Mouse (Mus musculus) stomach, embryonic 14.5 days (tissue): ENCODE data around the gene Eaf1. TPM values are rescaled to one million over a fixed set of nuclear protein-coding genes. Genes with fewer than 3 reads are reported as not detected.
A peak's percentile ranks its signal among the peaks of the same experiment; 100 is the strongest.

Experiments used
- ATAC-seq: fragments of 200-750 bp; cut with Nextera tagmentation; 2 replicates; pipeline ENCODE4 v1.8.0; 2017; ENCODE audit warnings: low read depth, moderate TSS enrichment; ENCODE audit not compliant: insufficient number of reproducible peaks, insufficient read depth, low FRiP score
- H3K27ac ChIP-seq: fragments of 300-500 bp; sonication (generic); 2 replicates; pipeline ENCODE4 v1.5.1; 2014; ENCODE audit warnings: mild to moderate bottlenecking, low read length, moderate library complexity, mixed read lengths
- H3K27me3 ChIP-seq: fragments of 300-500 bp; sonication (generic); 2 replicates; pipeline ENCODE4 v1.6.1; 2014; ENCODE audit warnings: low read length, control low read depth, mixed read lengths; ENCODE audit not compliant: control insufficient read depth, insufficient read depth
- H3K36me3 ChIP-seq: fragments of 300-500 bp; sonication (generic); 2 replicates; pipeline ENCODE4 v1.6.1; 2014; ENCODE audit warnings: mild to moderate bottlenecking, control low read depth, low read length, moderate library complexity, mixed read lengths; ENCODE audit not compliant: control insufficient read depth, insufficient read depth
- H3K4me1 ChIP-seq: fragments of 300-500 bp; sonication (generic); 2 replicates; pipeline ENCODE4 v1.6.1; 2014; ENCODE audit warnings: low read length, control low read depth, mixed read lengths; ENCODE audit not compliant: control insufficient read depth, insufficient read depth
- H3K4me2 ChIP-seq: fragments of 300-500 bp; sonication (generic); replicated peaks from 2 replicates; pipeline ENCODE4 v1.6.1; 2014; ENCODE audit warnings: low read depth, low read length, control low read depth
- H3K4me3 ChIP-seq: fragments of 300-500 bp; sonication (generic); 2 replicates; pipeline ENCODE4 v1.5.1; 2014; ENCODE audit warnings: low read depth, low read length, control low read depth
- H3K9ac ChIP-seq: fragments of 300-500 bp; sonication (generic); replicated peaks from 2 replicates; pipeline ENCODE4 v1.6.1; 2014; ENCODE audit warnings: low read depth, mild to moderate bottlenecking, control low read depth, low read length, moderate library complexity, mixed read lengths
- H3K9me3 ChIP-seq: fragments of 300-500 bp; sonication (generic); 2 replicates; pipeline ENCODE4 v1.6.1; 2016; ENCODE audit warnings: low read depth, low read length, control low read depth; ENCODE audit not compliant: control insufficient read depth
- WGBS: fragments of 180-500 bp; shearing (Covaris S2); extraction: QIAGEN DNeasy Blood & Tissue Kit; methylation state at CpG from one replicate; pipeline ENCODE4 v1.1.7; 2014; 5-methylcytosine and 5-hydroxymethylcytosine counted together
- polyA plus RNA-seq: library from polyadenylated mRNA; unstranded; fragments of >200 nt; fragmentation: Nextera tagmentation; extraction: Ambion mirVana; gene quantifications from 2 replicates; pipeline ENCODE4 v1.2.1, GENCODE M21; 2014

Gene Eaf1
- polyA plus RNA-seq, 1 experiment from 2014 or later, result 21.6 TPM

DNA sequence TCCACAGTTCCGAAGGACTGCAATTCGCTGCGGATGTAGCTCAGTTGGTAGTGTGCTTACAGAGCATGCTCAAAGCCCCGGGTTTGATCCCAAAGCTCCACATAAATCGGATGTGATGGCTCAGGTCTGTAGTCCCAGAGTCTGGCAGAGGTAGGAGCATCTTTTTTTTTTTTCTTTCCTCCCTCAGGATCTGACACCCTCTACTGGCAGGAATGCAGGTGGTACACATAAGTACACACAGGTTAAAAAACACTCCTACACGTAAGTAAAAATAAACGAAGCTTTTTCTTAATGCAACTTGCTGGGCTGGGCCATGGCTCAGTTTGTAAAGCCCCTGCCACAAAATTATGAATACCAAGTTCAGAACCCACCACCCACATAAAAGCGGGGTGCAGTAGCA lies 30.0 kb upstream of the Eaf1 start:
- 49% methylated on average over 8 of the region's 8 CpGs for WGBS

DNA sequence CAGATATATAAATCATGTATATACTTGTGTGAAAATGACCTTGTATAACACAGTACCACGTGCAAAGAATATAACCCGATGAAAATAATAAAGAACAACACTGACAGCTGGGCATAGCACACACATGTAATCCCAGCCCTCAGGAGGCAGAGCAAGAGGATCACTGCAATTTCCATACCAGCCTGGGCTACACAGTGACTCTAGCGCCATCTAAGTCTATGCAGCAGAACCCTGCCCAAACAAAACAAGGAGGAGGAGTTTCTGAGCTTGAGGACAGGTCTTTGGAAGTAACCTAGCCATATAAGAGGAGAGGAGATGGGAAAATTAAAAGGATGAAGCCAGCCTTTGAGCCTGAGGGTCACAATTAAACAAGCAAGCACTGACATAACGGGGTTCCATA lies 24.5 kb upstream of the Eaf1 start:
- Histone ChIP-seq H3K27ac (no peak overlapping the region), H3K4me2 (no peak overlapping the region), H3K36me3 (no peaks in the 10 kb centered on the region), H3K4me1 (no peaks in the 10 kb centered on the region), H3K27me3 (no peaks in the 10 kb centered on the region), H3K9ac (no peak overlapping the region), H3K9me3 (no peaks in the 10 kb centered on the region), H3K4me3 (no peak overlapping the region)
- 57% methylated on average over 4 of the region's 4 CpGs for WGBS
- ATAC-seq, result no peak

More for the DNA sequence above, 30.0 kb upstream of the Eaf1 start:
- Histone ChIP-seq H3K4me3 (no peak overlapping the region), H3K4me1 (peaks cover 3% of the 10 kb centered on the region; the same call in 1 of the 2 replicates), H3K9ac (no peak overlapping the region), H3K4me2 (no peak overlapping the region), H3K36me3 (no peaks in the 10 kb centered on the region), H3K9me3 (no peaks in the 10 kb centered on the region), H3K27ac (no peak overlapping the region), H3K27me3 (no peaks in the 10 kb centered on the region)
- ATAC-seq, result no peak

- H3K4me3 ChIP-seq, result no peak overlapping the region
- 9% methylated on average over 5 of the region's 5 CpGs for WGBS
- no peaks in the 10 kb centered on the region for H3K4me1 ChIP-seq
These were observed 21.6 kb upstream of the Eaf1 start for GRCm38 (mm10) chr14:31472451-31473061.

GRCm38 (mm10) chr14:31473297-31473696 lies 20.9 kb upstream of the Eaf1 start:
- ATAC-seq, result no peak
- Histone ChIP-seq H3K4me2 (no peak overlapping the region), H3K9me3 (no peaks in the 10 kb centered on the region), H3K4me1 (no peaks in the 10 kb centered on the region), H3K9ac (no peak overlapping the region), H3K36me3 (peaks cover 3% of the 10 kb centered on the region), H3K27ac (no peak overlapping the region), H3K27me3 (no peaks in the 10 kb centered on the region), H3K4me3 (no peak overlapping the region)
- 81% methylated on average over 2 of the region's 2 CpGs for WGBS

More at GRCm38 (mm10) chr14:31472451-31473061, 21.6 kb upstream of the Eaf1 start:
- Histone ChIP-seq H3K27ac (no peak overlapping the region), H3K4me2 (no peak overlapping the region), H3K9ac (no peak overlapping the region), H3K36me3 (no peaks in the 10 kb centered on the region), H3K9me3 (no peaks in the 10 kb centered on the region), H3K27me3 (no peaks in the 10 kb centered on the region)
- no peak for ATAC-seq

- H3K9me3 ChIP-seq, result no peaks in the 10 kb centered on the region
- 92% methylated on average over 5 of the region's 5 CpGs for WGBS
- H3K4me2 ChIP-seq, result no peak overlapping the region
- H3K4me3 ChIP-seq, result no peak overlapping the region
- no peak overlapping the region for H3K9ac ChIP-seq
- no peak for ATAC-seq
- no peak overlapping the region for H3K27ac ChIP-seq
- no peaks in the 10 kb centered on the region for H3K27me3 ChIP-seq
- peaks cover 84% of the 10 kb centered on the region for H3K36me3 ChIP-seq
- no peaks in the 10 kb centered on the region for H3K4me1 ChIP-seq
These were observed 11.8 kb upstream of the Eaf1 start for GRCm38 (mm10) chr14:31482417-31482816.

GRCm38 (mm10) chr14:31486465-31486864 lies 7.7 kb upstream of the Eaf1 start:
- no peak for ATAC-seq
- H3K36me3 ChIP-seq, result peaks cover 67% of the 10 kb centered on the region
- H3K4me1 ChIP-seq, result no peaks in the 10 kb centered on the region
- no peak overlapping the region for H3K4me3 ChIP-seq
- no peak overlapping the region for H3K27ac ChIP-seq
- H3K9ac ChIP-seq, result no peak overlapping the region
- WGBS, result 83% methylated on average over 4 of the region's 4 CpGs
- H3K4me2 ChIP-seq, result no peak overlapping the region
- H3K9me3 ChIP-seq, result no peaks in the 10 kb centered on the region
- no peaks in the 10 kb centered on the region for H3K27me3 ChIP-seq

DNA sequence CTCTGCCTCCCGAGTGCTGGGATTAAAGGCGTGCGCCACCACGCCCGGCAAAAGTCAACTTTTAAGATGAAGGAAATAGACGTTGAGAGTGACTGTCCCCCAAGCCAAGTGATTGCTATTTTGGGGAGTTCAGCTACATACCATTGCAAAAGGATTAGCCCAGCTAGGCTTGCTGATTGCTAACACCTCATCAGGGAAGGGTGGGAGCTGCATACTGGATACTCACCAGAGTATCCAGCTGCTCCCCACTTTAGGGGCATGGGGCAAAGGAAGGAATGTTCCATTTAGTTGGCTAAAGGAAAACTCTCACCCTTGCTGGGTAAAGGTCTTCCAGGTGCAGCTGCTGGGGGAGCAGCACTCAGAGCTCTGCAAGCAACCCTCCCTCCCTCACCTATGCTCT lies 6.1 kb upstream of the Eaf1 start:
- H3K36me3 ChIP-seq, result peaks cover 60% of the 10 kb centered on the region
- 94% methylated on average over 6 of the region's 6 CpGs for WGBS

DNA sequence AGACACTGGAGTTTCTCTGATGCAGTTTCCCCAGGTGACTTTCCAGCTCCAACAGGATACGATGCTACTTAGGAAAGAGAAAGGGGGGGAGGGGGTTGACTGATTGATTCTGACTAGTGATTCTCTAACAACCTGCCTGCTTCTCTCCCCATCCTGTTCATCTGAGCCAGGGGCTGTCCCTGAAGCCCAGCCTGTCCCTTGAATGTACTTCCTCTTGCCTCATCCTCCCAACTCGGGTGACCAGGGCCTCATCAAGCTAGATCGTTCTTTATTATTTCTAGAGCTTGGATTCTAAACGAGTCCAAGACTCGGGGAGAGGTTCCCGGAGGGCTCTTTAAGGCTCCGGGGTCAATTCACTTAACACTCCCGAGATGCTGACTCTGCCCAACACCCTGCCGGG lies 298 bp upstream of the Eaf1 start:
- Histone ChIP-seq H3K27ac (no peak overlapping the region), H3K4me3 (peak overlapping the region; percentile 77), H3K9ac (peak overlapping the region; percentile 89), H3K4me1 (peaks cover 11% of the 10 kb centered on the region), H3K4me2 (peak overlapping the region; percentile 81), H3K9me3 (no peaks in the 10 kb centered on the region), H3K27me3 (no peaks in the 10 kb centered on the region), H3K36me3 (peaks cover 25% of the 10 kb centered on the region)
- no peak for ATAC-seq
- 36% methylated on average over 9 of the region's 9 CpGs for WGBS

More for the DNA sequence above, 6.1 kb upstream of the Eaf1 start:
- Histone ChIP-seq H3K9ac (no peak overlapping the region), H3K4me2 (no peak overlapping the region), H3K9me3 (no peaks in the 10 kb centered on the region), H3K27ac (no peak overlapping the region), H3K27me3 (no peaks in the 10 kb centered on the region), H3K4me1 (no peaks in the 10 kb centered on the region), H3K4me3 (no peak overlapping the region)
- no peak for ATAC-seq

GRCm38 (mm10) chr14:31494975-31495455 lies 816 bp downstream of the Eaf1 start, which contains the start of gene Mettl6:
Gene Mettl6 (minus strand): TSS chr14:31495040.
- H3K36me3 ChIP-seq, result peaks cover 20% of the 10 kb centered on the region
- H3K27me3 ChIP-seq, result no peaks in the 10 kb centered on the region
- WGBS, result under 1% methylated on average over 49 of the region's 49 CpGs
- peak within 1 kb of the TSS; percentile 89 for H3K9ac ChIP-seq
- H3K4me2 ChIP-seq, result peak within 1 kb of the TSS; percentile 85
- no peaks in the 10 kb centered on the region for H3K9me3 ChIP-seq
- peak; percentile 92 for ATAC-seq
- peaks cover 11% of the 10 kb centered on the region for H3K4me1 ChIP-seq
- peak within 1 kb of the TSS; percentile 90 for H3K27ac ChIP-seq
- H3K4me3 ChIP-seq, result peak within 1 kb of the TSS; percentile 77
